Mouse (Mus musculus): Measurements from ENCODE around the gene Tvp23b.

Tvp23b gene

GRCm38 (mm10) chr11:62891763-62892162 lies 12.5 kb downstream of the Tvp23b start:
- no peak for DNase-seq (ENCODE audit: low spot score in 2 of 2)

GRCm38 (mm10) chr11:62901699-62902323 lies 22.6 kb downstream of the Tvp23b start:
- peak; percentile 54 to 88 for DNase-seq (ENCODE audit: low spot score in 2 of 2)

DNA sequence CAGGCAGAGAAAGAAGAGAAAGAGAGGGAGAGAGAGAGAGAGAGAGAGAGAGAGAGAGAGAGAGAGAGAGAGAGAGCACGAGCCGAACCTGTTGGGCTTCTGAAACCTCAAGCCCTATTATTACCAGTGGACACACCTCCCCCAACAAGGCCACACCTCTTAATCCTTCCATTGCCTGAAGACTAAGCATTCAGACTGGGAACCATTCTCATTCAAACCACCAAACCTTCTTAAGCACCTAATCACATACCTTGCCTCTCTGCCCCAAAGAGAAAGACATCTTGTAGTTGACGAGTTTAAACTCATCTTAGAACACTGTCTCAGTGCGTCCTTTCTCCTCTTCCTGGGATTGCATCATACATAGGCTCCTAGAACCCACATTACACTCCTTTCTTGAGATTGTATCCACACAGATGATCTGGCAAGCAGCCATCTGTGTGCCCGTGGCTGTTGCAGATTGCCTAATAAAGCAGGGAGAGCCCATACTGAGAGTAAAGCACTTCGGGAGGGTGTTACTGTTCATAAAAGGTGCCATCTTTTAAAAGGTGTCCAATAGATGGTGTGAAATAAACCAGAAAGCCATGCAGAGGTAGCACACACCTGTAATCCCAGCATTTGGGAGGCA lies 24.7 kb downstream of the Tvp23b start:
- DNase-seq (ENCODE audit: low spot score in 2 of 2), result no peak

DNA sequence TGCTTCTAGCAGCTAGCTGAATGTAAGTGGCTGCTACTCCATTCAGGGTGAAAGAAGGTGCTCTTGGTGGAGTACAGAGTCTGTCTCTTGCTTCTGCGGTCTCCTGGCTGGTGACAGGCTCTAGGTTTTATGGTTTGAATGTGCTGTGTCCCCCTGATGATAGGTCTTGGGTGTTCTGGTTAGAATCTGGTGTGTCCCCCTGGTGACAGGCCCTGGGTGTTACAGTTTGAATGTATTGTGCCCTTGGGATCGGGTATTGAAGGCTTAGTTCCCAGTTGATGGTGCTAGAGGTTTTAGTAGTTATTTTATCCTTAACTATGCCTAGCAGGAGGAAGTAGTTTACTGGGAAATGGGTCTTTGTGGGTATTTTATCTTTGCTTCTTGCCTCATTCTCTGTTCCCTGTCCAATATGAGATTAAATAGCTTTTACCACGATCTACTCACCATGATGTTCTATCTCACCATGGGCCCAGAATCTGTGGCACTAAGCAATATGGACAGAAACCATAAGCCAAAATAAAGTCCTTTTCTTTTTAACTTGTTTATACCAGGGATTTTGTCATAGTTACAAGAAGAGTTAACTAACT lies 30.6 kb downstream of the Tvp23b start:
- DNase-seq (ENCODE audit: low spot score in 2 of 2), result no peak

DNA sequence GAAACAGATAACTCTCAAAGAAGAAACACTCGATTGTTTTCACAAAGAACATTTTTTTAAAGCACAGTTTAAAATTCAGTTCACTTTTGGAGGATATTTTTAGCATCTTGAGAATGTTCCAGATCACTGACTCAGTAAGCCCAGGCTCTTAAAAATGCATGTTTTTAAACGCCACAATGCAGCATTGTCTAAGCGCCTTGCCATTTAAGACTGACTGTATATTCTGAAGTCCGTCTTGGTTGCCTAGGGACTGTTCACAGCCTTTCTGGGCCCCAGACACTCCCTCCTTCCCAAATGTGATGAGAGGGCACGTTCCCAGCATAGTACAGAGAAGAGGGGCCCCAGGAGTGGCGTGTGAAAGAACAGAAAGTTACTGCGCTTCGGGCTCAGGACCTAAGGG lies 32.1 kb downstream of the Tvp23b start:
- peak in 1 of 2 experiments; percentile 24 for DNase-seq (ENCODE audit: low spot score in 2 of 2)

GRCm38 (mm10) chr11:62913141-62913540 lies 33.9 kb downstream of the Tvp23b start:
- no peak for DNase-seq (ENCODE audit: low spot score in 2 of 2)

GRCm38 (mm10) chr11:62914532-62914931 lies 35.3 kb downstream of the Tvp23b start:
- DNase-seq (ENCODE audit: low spot score in 2 of 2), result no peak

DNA sequence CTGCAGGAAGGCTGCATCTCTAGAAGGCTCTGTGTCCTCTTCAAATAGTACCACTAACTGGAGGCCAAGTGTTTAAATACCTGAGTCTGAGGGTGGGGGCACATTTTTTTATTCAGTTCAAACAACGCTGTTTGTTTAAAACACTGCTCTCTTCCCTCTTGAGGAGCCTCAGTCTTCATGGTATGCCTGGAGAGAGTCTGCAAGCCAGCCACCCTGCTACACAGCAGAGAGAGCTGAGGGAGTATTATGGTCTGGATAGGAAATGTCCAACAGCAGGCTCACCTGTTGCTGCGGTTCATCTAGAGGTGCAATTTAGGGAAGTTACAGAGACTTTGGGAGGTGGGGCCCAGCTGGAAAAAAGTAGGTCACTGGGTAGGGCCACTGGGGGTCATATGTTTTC lies 36.2 kb downstream of the Tvp23b start:
- DNase-seq (ENCODE audit: low spot score in 2 of 2), result no peak

GRCm38 (mm10) chr11:62916765-62917164 lies 37.5 kb downstream of the Tvp23b start:
- no peak for DNase-seq (ENCODE audit: low spot score in 2 of 2)

- DNase-seq (ENCODE audit: low spot score in 2 of 2), result no peak
Observed at GRCm38 (mm10) chr11:62919946-62920742, 40.9 kb downstream of the Tvp23b start.

DNA sequence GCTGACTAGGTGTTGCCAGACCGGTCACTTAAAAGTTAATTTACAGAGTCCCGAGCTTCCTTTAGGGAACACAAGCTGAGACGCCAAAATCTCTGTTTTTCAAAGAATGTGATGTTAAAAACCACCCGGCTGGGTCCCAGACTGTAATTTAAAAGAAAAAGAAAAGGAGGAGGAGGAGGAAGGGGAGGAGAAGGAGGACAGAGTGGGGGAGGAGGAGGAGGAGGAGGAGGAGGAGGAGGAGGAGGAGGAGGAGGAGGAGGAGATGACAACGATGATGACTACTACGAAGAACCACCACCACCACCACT lies 41.4 kb downstream of the Tvp23b start:
- DNase-seq (ENCODE audit: low spot score in 2 of 2), result no peak

DNA sequence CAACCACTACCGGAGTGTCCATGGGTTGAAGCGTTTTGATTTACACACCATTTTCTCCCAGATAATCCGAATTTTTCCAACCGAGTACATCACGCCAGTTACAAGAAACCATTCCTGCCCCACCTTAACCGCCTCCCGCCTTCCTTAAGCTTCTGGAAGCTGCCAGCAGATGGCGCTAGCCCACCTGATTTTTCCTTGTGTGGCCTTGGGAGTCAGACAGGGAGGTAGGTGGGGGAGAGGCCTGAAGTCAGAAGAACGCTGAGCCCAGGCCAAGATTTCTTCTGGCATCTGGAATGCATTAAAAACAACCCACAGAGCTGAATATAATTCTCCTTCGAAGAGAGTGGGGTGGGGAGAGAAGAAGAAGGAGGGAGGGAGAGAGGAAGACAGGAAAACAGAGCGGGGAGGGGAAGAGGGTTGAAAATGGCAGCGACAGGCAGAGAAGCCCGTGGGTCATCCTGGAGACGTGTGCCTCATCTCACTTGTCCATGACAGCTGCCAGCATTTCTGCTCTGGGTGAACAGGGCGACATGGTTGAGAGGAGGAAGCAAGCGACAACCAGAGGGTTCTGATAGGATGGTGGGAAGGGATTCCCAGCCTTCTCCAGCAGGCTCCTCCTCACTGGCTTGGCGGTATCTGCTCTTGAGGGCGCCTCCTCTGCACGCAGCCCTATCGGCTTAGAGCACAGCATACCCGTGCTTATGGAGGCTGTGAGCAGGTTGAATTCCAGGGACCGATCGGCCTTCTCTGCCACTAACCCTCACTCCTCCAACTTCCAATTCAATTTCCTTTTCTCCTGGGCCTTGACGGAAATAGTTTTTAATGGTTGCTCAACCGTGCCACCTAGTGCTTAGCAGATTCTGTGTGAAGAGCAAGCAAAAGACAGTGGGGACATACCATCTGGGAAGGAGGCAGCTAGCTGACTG lies 42.1 kb downstream of the Tvp23b start:
- peak; percentile 93 to 96 for DNase-seq (ENCODE audit: low spot score in 2 of 2)

- no peak for DNase-seq (ENCODE audit: low spot score in 2 of 2)
Observed at GRCm38 (mm10) chr11:62924091-62924761, 45.0 kb downstream of the Tvp23b start.

GRCm38 (mm10) chr11:62929799-62930198 lies 50.5 kb downstream of the Tvp23b start:
- DNase-seq (ENCODE audit: low spot score in 2 of 2), result no peak

GRCm38 (mm10) chr11:62930574-62930973 lies 51.3 kb downstream of the Tvp23b start:
- DNase-seq (ENCODE audit: low spot score in 2 of 2), result no peak

- DNase-seq (ENCODE audit: low spot score in 2 of 2), result no peak
Observed at GRCm38 (mm10) chr11:62931141-62931540, 51.9 kb downstream of the Tvp23b start.

GRCm38 (mm10) chr11:62933099-62933498 lies 53.8 kb downstream of the Tvp23b start:
- no peak for DNase-seq (ENCODE audit: low spot score in 2 of 2)

DNA sequence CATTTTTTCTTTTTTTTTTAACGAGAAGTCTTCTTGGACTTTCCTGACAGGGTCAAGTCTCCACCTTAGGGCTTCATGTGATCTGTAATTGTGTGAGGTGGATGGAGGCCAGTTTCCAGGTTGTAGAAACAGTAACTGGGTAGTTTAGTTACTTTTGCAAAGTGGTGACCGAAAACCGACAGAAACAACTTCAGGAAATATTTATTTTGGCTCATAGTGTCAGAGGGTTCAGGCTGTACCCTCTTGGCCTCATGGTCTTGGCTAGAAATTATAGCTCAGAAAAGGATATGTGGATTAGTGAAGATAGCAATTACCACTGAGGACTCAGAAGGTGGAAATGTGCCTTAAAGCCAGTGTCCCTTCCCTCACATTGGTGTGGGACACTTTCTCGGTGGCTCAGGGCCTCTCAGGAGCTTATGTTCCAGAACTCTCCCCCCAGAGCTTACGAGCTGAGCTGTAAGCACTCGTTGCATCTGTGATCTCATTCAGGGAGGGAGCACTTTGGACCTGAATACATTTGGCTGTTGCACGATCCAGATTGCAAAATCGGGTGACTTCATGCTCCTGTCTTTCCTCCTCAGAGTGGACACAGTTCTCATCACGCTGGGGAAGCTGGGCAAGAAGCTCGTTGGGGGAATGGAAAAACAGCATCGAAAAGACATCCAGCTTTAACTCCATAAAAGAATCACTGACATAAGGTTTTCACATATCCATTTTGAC lies 55.7 kb downstream of the Tvp23b start:
- DNase-seq (ENCODE audit: low spot score in 2 of 2), result no peak

GRCm38 (mm10) chr11:62937986-62938385 lies 58.7 kb downstream of the Tvp23b start:
- no peak for DNase-seq (ENCODE audit: low spot score in 2 of 2)

- no peak for DNase-seq (ENCODE audit: low spot score in 2 of 2)
Observed at GRCm38 (mm10) chr11:62938921-62939320, 59.7 kb downstream of the Tvp23b start.
